Mouse (Mus musculus): ENCODE data around the gene Prkar1a.
"Not testable (repeated sequence)": the region's sequence is repeated elsewhere in the genome, so short reads cannot be mapped to it uniquely, and the experiment has no call there.

The Prkar1a gene

DNA sequence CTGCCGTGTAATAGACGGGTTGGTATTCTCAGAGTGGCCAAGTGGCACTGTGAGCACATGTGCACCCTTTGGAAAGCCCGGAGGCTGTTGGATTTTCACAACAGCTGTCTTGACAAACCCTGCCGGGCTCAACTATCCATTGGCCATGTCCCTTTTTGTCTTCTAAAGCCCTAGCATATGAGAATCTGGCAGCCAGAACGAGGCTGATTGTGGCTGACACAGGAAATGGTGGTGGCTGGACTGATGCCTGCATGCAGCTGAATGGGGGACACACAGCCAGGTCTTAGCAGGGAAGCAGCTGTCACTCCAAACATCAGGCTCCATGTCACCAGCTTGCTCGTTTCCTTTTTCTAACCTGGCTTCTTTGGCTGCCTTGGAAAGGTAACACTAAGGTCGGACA lies 695 bp upstream of the Prkar1a start:
- peak in 1 of 2 experiments; percentile 59 for DNase-seq

DNA sequence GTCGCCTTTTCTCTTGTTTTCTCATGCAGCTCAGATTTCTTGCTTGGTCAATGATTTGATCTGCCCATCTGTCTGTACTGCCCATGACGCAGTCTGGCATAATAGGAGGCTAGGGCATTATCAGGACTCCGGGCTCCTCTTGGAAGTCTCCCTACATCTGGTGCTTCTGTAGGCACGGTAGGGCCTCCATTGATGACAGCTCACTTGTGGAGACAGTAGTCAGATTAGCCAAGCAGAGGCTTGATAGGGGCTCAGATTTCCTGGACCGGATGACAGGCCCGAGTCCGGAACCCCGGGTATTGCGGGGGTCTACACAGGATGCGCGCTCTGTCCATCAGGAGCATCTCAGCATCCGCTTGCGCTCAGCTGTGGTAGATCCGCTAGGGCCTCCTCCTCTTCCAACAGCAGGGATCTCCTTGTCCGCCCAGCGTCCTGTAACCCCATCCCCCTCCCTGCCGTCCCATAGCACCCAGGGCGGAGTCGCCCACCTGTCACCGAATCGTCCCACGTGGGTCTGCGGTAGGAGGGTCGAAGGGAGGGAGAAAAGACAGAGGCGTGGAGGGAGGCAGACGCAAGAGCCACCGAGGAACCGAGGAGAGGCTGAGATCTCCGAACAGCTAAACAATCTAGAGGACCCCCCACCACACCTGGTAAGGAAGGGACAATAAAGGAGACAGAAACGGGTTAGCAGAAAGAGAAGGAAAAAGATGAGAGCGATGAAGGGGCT lies 933 bp downstream of the Prkar1a start:
- peak; percentile 72 to 91 for DNase-seq

DNA sequence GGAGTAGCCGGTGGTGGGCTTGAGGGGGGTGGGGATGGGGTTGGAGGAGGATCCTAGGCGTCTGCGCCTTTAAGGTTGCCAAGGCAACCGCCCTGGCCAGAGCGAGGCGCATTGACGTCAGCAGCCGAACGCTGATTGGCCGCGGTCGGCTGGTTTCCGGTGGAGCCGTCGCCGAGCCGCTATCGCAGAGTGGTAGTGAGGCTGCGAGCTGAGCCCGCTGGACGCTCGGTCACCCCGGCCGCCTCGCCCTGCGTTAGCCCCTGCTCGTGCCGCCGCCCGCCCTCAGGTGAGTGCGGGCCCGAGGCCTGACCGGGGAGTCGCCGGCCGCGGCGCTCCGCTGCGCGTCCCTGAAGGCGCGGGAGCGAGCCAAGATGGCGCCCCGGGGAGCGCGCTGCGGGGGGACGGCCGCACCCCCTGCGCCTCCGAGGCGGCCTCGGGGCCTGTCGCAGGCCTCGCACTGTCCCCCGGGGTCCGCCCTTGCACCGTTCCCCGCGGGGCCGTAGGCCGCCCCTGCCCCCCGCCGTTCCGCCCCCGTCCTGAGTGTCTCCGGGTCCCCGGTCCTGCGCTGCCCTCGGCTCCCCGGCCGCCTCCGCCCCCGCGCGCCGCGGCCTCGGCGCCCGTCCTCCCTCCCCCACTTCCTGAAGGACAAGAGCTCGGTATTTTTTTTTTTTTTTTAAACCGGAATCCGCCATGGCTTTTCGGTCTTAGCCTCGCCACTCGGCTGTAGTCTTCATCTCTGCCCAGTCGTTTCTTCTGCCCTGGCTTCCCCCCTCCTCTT lies 1.8 kb downstream of the Prkar1a start:
- peak; percentile 95 to 98 for DNase-seq

GRCm38 (mm10) chr11:109651566-109652024 lies 2.4 kb downstream of the Prkar1a start:
- peak; percentile 48 to 74 for DNase-seq

DNA sequence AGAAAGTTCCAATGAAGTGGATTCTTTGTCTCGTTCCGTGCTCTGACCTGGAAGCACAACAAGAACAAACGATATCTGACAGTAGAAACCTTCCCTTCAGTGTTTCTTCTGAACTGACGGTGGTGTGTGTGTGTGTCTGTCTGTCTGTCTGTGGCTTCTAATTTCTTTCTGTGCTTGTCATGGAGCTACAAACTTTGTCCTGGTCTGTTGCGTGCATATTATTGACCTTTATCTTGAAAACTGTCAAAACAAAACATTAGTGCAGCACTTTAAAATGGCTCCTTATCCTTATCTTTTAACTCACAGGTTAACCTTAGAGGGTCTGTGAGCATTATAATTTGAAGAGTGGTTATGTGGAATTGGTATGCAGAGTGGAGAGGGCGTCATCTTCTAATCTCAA lies 3.3 kb downstream of the Prkar1a start:
- DNase-seq: no peak

GRCm38 (mm10) chr11:109653201-109653600 lies 4.0 kb downstream of the Prkar1a start:
- DNase-seq: no peak

DNA sequence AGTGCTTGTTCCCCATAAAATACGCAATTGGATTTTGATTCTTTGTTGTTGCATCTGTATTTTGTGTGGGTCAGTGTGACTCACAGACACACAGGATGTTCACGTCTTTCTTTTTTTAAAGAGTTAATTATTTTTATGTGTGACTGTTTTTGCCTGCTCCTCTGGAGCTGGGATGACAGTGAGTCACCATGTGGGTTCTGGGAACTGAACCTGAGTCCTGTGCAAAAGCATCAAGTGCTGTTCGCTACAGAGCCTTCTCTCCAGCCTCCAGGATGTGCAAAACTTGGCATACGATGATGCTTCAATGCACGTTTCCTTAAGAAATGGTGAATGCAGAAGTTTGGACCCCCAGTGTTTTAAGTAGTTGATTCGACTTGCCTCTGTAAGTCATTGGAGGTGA lies 5.4 kb downstream of the Prkar1a start:
- DNase-seq: no peak

DNA sequence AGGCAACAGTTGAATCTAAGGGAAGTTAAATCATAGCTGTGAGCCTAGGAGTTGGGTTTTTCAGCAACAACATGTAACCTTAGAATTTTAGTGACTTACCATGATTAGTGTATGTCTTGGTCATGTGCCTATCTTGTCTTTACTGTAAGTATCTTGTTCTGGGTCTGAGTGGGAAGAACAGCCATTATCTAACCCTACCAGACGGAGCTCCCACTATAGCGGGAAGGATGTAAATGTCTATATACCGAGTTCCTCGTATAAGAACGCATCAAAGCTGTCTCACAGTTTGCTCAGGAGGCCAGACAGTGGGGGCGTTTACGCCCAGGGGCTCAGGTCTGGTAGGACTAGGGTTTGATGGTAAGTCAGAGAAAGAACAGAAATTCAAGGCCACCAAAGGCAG lies 7.0 kb downstream of the Prkar1a start:
- DNase-seq: no peak

DNA sequence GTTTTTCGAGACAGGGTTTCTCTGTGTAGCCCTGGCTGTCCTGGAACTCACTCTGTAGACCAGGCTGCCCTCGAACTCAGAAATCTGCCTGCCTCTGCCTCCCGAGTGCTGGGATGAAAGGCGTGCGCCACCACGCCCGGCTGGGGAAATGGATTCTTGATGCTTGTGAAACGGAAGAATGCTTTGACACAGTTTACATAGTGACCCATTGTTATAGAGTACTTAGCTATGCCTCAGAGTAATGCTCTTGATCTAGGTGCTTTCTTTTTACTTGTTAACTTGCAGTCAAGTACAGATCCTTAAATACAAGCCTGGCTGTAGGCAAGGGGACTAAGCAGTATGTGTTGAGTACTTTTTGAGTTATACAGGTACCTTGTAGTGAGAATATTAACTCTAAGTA lies 11.3 kb downstream of the Prkar1a start:
- not testable (repeated sequence) for DNase-seq

- no peak for DNase-seq
These were observed 15.1 kb downstream of the Prkar1a start for GRCm38 (mm10) chr11:109664293-109664692.

GRCm38 (mm10) chr11:109665424-109665823 lies 16.2 kb downstream of the Prkar1a start:
- no peak for DNase-seq

- DNase-seq: no peak
These were observed 17.2 kb downstream of the Prkar1a start for GRCm38 (mm10) chr11:109666411-109666810.

- DNase-seq: peak in 1 of 2 experiments; percentile 31
These were observed 18.2 kb downstream of the Prkar1a start for GRCm38 (mm10) chr11:109667371-109667770.

DNA sequence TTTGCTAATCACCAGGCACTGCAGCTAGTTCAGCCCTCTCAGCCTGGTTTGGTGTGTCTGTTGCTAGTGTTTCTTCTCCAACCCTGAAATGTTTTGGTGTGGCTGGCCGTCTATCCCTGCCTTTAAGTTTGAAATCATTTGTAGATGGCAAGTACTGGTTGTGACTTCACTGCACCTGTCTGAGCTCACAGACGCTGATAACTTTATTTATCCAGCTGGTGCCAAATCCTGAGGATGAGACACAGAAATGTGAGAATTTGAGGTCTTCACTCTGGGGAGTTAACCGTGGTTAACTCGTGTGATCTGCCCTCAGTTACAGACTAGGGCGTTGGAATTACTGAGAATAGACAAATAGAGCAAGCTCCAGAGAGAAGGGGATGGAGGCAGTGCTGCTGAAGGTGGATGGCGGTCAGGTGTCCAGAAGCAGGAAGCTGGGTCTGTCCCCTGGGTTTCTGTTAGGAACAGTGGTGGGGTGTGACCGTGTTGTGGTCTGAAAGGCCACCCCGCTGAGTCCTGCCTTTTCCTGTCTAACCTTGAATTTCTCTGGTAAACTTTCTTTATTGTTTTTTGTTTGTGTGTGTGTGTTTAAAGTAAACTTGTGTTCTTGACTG lies 19.0 kb downstream of the Prkar1a start:
- no peak for DNase-seq

- DNase-seq: no peak
These were observed 20.0 kb downstream of the Prkar1a start for GRCm38 (mm10) chr11:109669149-109669708.

DNA sequence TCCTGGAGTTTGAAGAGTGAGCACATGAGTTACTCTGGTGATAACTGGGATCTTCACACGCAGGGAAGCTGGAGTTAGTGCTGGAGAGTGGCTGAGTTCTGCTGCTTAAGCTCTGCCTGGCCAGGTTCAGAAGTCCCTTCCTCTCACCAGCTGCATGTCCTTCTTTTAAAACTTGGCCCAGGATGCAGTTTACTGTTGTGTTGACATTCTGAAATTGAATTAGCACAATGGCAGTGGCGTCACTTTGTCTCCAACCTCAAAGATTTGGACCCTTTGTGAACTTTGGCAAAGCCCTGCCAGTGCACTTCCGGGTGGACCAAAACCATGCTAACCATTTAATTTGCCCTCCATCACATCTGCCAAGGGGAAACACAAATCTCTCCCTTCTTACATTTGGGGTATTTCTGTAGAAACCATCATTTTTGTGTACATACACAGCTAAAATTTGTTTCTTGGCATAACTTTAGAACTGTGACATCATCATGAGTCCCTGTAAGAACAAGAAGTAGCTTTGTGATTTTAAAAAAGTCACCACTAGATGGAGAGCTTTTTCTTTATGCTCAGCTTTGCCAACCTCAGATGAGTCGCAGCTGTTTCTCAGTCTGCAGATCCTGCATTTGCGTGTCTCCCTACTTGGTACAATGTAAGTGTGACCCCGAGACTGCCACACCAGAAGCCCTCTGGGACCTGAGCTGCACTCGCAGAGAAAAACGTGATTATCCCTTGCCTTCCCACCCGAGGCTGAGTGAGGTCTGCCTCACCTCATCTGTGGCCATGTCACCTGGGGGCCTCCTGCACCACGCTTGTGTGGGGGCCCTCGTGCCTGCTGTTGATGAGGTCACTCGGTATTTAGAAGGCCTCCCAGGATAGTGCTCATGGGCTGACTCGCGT lies 21.1 kb downstream of the Prkar1a start:
- peak in 1 of 2 experiments; percentile 24 for DNase-seq

DNA sequence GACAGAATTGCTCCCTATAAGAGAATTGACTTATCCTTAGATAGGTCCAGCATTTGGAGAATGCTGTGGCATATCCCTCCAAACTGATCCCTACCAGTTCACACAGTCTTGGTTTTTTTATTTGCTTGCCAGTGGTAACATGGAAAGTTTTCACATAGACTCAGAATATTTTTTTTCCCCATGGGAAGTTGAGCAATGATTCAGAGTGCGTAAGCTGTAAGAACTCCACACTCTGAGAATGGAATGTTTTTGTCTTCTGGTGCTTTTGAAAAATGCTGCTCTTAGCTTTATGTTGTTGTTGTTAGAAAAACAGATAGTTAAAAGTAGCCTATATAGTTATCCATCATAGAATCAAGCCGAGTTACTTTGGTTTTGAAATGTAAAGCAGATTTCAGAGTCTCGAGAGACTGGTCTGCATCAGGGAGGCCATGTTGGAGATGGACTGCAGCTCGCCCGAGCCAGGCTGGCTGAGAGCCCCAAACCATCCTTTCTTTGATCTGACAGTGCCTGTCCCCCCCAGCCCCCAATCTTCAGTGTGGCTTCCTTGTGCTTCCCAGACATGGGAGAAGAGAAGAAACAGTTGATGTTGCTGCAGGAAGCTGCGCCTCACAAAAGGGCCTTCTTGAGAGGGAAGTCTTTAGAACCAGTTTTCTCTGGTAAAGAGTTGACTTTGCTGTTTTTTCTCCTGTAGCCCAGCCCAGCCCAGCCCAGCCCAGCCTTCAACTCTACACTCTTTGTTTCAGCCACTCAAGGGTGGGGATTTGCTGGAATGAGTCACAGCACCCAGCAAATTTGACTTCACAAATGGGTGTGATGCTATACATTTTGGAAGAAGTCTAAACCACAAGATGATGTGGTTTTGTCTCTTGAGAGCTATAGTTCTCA lies 22.2 kb downstream of the Prkar1a start:
- no peak for DNase-seq

- no peak for DNase-seq
These were observed 22.8 kb downstream of the Prkar1a start for GRCm38 (mm10) chr11:109672021-109672324.

GRCm38 (mm10) chr11:109672396-109672795 lies 23.2 kb downstream of the Prkar1a start:
- no peak for DNase-seq

GRCm38 (mm10) chr11:109672881-109673739 lies 23.9 kb downstream of the Prkar1a start:
- DNase-seq: no peak

All from kidney, postnatal 25 days (tissue).